Mouse (Mus musculus): ENCODE measurements around the gene Ptpa.

- TF ChIP-seq CTCF (IDR thresholded peaks at IDR 0.05; ENCODE audit: low read depth, low read length) (no peak), POLR2A (IDR thresholded peaks at IDR 0.05; ENCODE audit: insufficient read depth, low read length) (no peak), EP300 (IDR thresholded peaks at IDR 0.05; ENCODE audit: insufficient read depth, low read depth, low read length) (no peak)
Observed at GRCm38 (mm10) chr2:30389000-30389399, 26.8 kb upstream of the Ptpa start.

Measured in ES-Bruce4 (cell line).